Mouse (Mus musculus): ENCODE data around the gene Cdh6. TPM values are rescaled to one million over a fixed set of nuclear protein-coding genes. Genes with fewer than 3 reads are reported as not detected.

Cdh6 gene
- polyA plus RNA-seq, 1 experiment = 0.01 TPM

GRCm38 (mm10) chr15:13181014-13181413, 7.5 kb upstream of the Cdh6 start:
- Histone ChIP-seq H3K4me3 (ENCODE audit: control insufficient read depth, insufficient read depth, low read length) (no peak overlapping the region), H3K27ac (ENCODE audit: control insufficient read depth, insufficient read depth, low read length) (no peak overlapping the region), H3K27me3 (ENCODE audit: control insufficient read depth, insufficient read depth, low read length) (no peaks in the 10 kb centered on the region), H3K4me1 (replicated peaks; ENCODE audit: control insufficient read depth, insufficient read depth, low read length) (no peaks in the 10 kb centered on the region), H3K36me3 (ENCODE audit: control insufficient read depth, insufficient read depth, low read length) (no peaks in the 10 kb centered on the region)
- WGBS = 25% methylated on average over 4 of the region's 4 CpGs
- no peak for DNase-seq
- TF ChIP-seq CTCF (IDR thresholded peaks at IDR 0.05; ENCODE audit: borderline replicate concordance, control insufficient read depth, extremely low read depth, insufficient read depth, low read length, poor library complexity) = no peak
- TF ChIP-seq POLR2A (IDR thresholded peaks at IDR 0.05; ENCODE audit: control insufficient read depth, extremely low read depth, insufficient read depth, low read length, poor library complexity) = no peak

- H3K36me3 ChIP-seq (ENCODE audit: control insufficient read depth, insufficient read depth, low read length) = no peaks in the 10 kb centered on the region
- H3K27ac ChIP-seq (ENCODE audit: control insufficient read depth, insufficient read depth, low read length) = no peak overlapping the region
- no peaks in the 10 kb centered on the region for H3K4me1 ChIP-seq (replicated peaks; ENCODE audit: control insufficient read depth, insufficient read depth, low read length)
- WGBS = 12% methylated on average over 9 of the region's 9 CpGs
- H3K27me3 ChIP-seq (ENCODE audit: control insufficient read depth, insufficient read depth, low read length) = peaks cover 15% of the 10 kb centered on the region
- no peak for DNase-seq
- no peak overlapping the region for H3K4me3 ChIP-seq (ENCODE audit: control insufficient read depth, insufficient read depth, low read length)
- TF ChIP-seq POLR2A (IDR thresholded peaks at IDR 0.05; ENCODE audit: control insufficient read depth, extremely low read depth, insufficient read depth, low read length, poor library complexity) = no peak
- TF ChIP-seq CTCF (IDR thresholded peaks at IDR 0.05; ENCODE audit: borderline replicate concordance, control insufficient read depth, extremely low read depth, insufficient read depth, low read length, poor library complexity) = no peak
Observed at GRCm38 (mm10) chr15:13175978-13176377, 2.5 kb upstream of the Cdh6 start.

- TF ChIP-seq CTCF (IDR thresholded peaks at IDR 0.05; ENCODE audit: borderline replicate concordance, control insufficient read depth, extremely low read depth, insufficient read depth, low read length, poor library complexity) = no peak
- no peak for TF ChIP-seq POLR2A (IDR thresholded peaks at IDR 0.05; ENCODE audit: control insufficient read depth, extremely low read depth, insufficient read depth, low read length, poor library complexity)
- 27% methylated on average over 6 of the region's 6 CpGs for WGBS
- DNase-seq = no peak
- Histone ChIP-seq H3K4me1 (replicated peaks; ENCODE audit: control insufficient read depth, insufficient read depth, low read length) (no peaks in the 10 kb centered on the region), H3K36me3 (ENCODE audit: control insufficient read depth, insufficient read depth, low read length) (no peaks in the 10 kb centered on the region), H3K4me3 (ENCODE audit: control insufficient read depth, insufficient read depth, low read length) (no peak overlapping the region), H3K27me3 (ENCODE audit: control insufficient read depth, insufficient read depth, low read length) (peaks cover 15% of the 10 kb centered on the region), H3K27ac (ENCODE audit: control insufficient read depth, insufficient read depth, low read length) (no peak overlapping the region)
Observed at GRCm38 (mm10) chr15:13174618-13174980, 1.1 kb upstream of the Cdh6 start.

- Histone ChIP-seq H3K36me3 (ENCODE audit: control insufficient read depth, insufficient read depth, low read length) (no peaks in the 10 kb centered on the region), H3K27me3 (ENCODE audit: control insufficient read depth, insufficient read depth, low read length) (peaks cover 15% of the 10 kb centered on the region), H3K4me1 (replicated peaks; ENCODE audit: control insufficient read depth, insufficient read depth, low read length) (no peaks in the 10 kb centered on the region), H3K4me3 (ENCODE audit: control insufficient read depth, insufficient read depth, low read length) (no peak overlapping the region), H3K27ac (ENCODE audit: control insufficient read depth, insufficient read depth, low read length) (no peak overlapping the region)
- TF ChIP-seq POLR2A (IDR thresholded peaks at IDR 0.05; ENCODE audit: control insufficient read depth, extremely low read depth, insufficient read depth, low read length, poor library complexity) (no peak), CTCF (IDR thresholded peaks at IDR 0.05; ENCODE audit: borderline replicate concordance, control insufficient read depth, extremely low read depth, insufficient read depth, low read length, poor library complexity) (no peak)
- WGBS = 6% methylated on average over 27 of the region's 27 CpGs
- no peak for DNase-seq
Observed at GRCm38 (mm10) chr15:13173840-13174617, 554 bp upstream of the Cdh6 start.

- 4% methylated on average over 26 of the region's 26 CpGs for WGBS
Observed at GRCm38 (mm10) chr15:13172365-13173070, 957 bp downstream of the Cdh6 start.

GRCm38 (mm10) chr15:13171486-13172364, 1.8 kb downstream of the Cdh6 start:
- Histone ChIP-seq H3K4me1 (replicated peaks; ENCODE audit: control insufficient read depth, insufficient read depth, low read length) (no peaks in the 10 kb centered on the region), H3K27me3 (ENCODE audit: control insufficient read depth, insufficient read depth, low read length) (peaks cover 15% of the 10 kb centered on the region), H3K27ac (ENCODE audit: control insufficient read depth, insufficient read depth, low read length) (no peak overlapping the region), H3K4me3 (ENCODE audit: control insufficient read depth, insufficient read depth, low read length) (no peak overlapping the region), H3K36me3 (ENCODE audit: control insufficient read depth, insufficient read depth, low read length) (no peaks in the 10 kb centered on the region)
- WGBS = 8% methylated on average over 16 of the region's 16 CpGs
- TF ChIP-seq POLR2A (IDR thresholded peaks at IDR 0.05; ENCODE audit: control insufficient read depth, extremely low read depth, insufficient read depth, low read length, poor library complexity) (no peak), CTCF (IDR thresholded peaks at IDR 0.05; ENCODE audit: borderline replicate concordance, control insufficient read depth, extremely low read depth, insufficient read depth, low read length, poor library complexity) (no peak)
- DNase-seq = no peak

More at GRCm38 (mm10) chr15:13172365-13173070, 957 bp downstream of the Cdh6 start:
- TF ChIP-seq POLR2A (IDR thresholded peaks at IDR 0.05; ENCODE audit: control insufficient read depth, extremely low read depth, insufficient read depth, low read length, poor library complexity) = no peak
- no peak for TF ChIP-seq CTCF (IDR thresholded peaks at IDR 0.05; ENCODE audit: borderline replicate concordance, control insufficient read depth, extremely low read depth, insufficient read depth, low read length, poor library complexity)
- no peak overlapping the region for H3K27ac ChIP-seq (ENCODE audit: control insufficient read depth, insufficient read depth, low read length)
- H3K36me3 ChIP-seq (ENCODE audit: control insufficient read depth, insufficient read depth, low read length) = no peaks in the 10 kb centered on the region
- H3K4me3 ChIP-seq (ENCODE audit: control insufficient read depth, insufficient read depth, low read length) = no peak overlapping the region
- DNase-seq = no peak
- no peaks in the 10 kb centered on the region for H3K4me1 ChIP-seq (replicated peaks; ENCODE audit: control insufficient read depth, insufficient read depth, low read length)
- H3K27me3 ChIP-seq (ENCODE audit: control insufficient read depth, insufficient read depth, low read length) = peaks cover 15% of the 10 kb centered on the region
